Mouse (Mus musculus): ENCODE data around the gene Cyp26b1. TPM values are rescaled to one million over a fixed set of nuclear protein-coding genes. Genes with fewer than 3 reads are reported as not detected.

The Cyp26b1 gene
- total RNA-seq, 2 experiments from 2014 or later = 2.0 to 2.8 TPM

GRCm38 (mm10) chr6:84561171-84561570, 32.5 kb downstream of the Cyp26b1 start:
- DNase-seq = no peak

GRCm38 (mm10) chr6:84549852-84550437, 43.8 kb downstream of the Cyp26b1 start:
- DNase-seq = no peak

GRCm38 (mm10) chr6:84545428-84545827, 48.3 kb downstream of the Cyp26b1 start:
- DNase-seq = no peak

GRCm38 (mm10) chr6:84544359-84544758, 49.3 kb downstream of the Cyp26b1 start:
- DNase-seq = no peak

- DNase-seq = no peak
These were observed 50.2 kb downstream of the Cyp26b1 start for GRCm38 (mm10) chr6:84543516-84543915.

GRCm38 (mm10) chr6:84539924-84540323, 53.8 kb downstream of the Cyp26b1 start:
- no peak for DNase-seq

- no peak for DNase-seq
These were observed 55.0 kb downstream of the Cyp26b1 start for GRCm38 (mm10) chr6:84538681-84539080.

- no peak for DNase-seq
These were observed 56.0 kb downstream of the Cyp26b1 start for GRCm38 (mm10) chr6:84537611-84538197.

- no peak for DNase-seq
These were observed 58.8 kb downstream of the Cyp26b1 start for GRCm38 (mm10) chr6:84534944-84535343.

GRCm38 (mm10) chr6:84529912-84530311, 63.8 kb downstream of the Cyp26b1 start:
- DNase-seq = no peak

GRCm38 (mm10) chr6:84524901-84525601, 68.7 kb downstream of the Cyp26b1 start:
- DNase-seq = no peak
